Mouse (Mus musculus) thymus, postnatal 10 days (tissue): ENCODE data around the gene Cfap126.
"Not testable (repeated sequence)": the region's sequence is repeated elsewhere in the genome, so short reads cannot be mapped to it uniquely, and the experiment has no call there.

Experiments
- DNase-seq, 2 experiments: peaks; one replicate each; pipeline ENCODE4 v3.0.0; 2021; ENCODE audit warnings: low spot score in 2 of 2

The Cfap126 gene

GRCm38 (mm10) chr1:171113873-171114299 is at the start of gene Cfap126:
TSS of gene Cfap126 (plus strand) at chr1:171113918.
- DNase-seq = peak; percentile 8 to 10

DNA sequence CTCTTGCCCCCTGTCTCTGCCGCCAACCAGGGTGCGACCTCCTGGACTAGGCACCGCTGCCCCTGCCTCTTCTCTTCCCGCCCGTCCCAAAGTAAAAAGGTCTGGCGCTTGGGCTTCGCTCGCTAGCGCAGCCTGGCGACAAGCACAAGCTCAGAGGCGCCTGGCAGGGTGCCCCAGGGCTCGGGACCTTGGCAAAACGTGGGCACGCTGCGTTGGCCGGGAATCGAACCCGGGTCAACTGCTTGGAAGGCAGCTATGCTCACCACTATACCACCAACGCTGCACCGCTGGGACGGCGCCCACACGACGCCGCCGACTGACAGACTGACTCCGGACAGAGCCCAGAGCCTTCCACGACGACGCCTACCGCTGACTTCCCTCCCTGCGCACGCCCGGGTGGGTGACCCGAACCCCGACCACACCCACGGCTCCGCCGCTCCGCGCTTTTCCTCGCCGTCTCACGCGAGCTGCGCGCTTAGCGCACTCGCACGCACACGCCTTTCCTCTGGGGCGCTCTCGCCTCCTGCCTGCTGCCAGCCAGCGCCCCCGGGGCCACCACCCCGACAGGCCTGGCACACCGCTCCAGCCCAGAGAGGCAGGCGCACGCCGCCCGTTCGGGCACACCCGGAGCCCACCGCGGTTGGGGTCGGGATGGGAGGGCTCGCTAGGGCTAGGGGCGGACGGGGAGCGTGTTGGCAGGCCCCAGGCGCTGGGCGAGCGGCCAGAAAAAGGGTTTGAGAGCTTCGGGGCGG is 49.1 kb upstream of the Cfap126 start, which contains the start of gene Fcgr3:
Gene Fcgr3 (minus strand): TSS at position 445 of the 752 bp plus-strand sequence.
- DNase-seq = peak; percentile 67 to 74

DNA sequence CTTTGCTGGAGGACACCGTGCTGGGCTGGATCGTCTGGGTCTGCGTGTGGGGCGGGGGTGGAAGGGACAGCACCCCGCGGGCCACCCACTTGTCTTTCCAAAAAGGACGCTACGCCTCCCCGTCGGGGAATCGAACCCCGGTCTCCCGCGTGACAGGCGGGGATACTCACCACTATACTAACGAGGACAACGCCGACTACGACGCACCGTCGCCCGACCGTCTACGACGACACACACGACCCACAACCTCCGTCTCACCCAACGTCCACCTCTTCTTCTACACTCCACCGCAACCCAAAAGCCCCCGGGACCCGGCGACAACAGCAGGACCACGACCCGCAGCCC is 48.5 kb upstream of the Cfap126 start:
- peak; percentile 45 to 61 for DNase-seq

- peak; percentile 36 to 41 for DNase-seq
Observed at GRCm38 (mm10) chr1:171065768-171066167, 48.0 kb upstream of the Cfap126 start.

GRCm38 (mm10) chr1:171066583-171066982 is 47.1 kb upstream of the Cfap126 start:
- DNase-seq = not testable (repeated sequence)

DNA sequence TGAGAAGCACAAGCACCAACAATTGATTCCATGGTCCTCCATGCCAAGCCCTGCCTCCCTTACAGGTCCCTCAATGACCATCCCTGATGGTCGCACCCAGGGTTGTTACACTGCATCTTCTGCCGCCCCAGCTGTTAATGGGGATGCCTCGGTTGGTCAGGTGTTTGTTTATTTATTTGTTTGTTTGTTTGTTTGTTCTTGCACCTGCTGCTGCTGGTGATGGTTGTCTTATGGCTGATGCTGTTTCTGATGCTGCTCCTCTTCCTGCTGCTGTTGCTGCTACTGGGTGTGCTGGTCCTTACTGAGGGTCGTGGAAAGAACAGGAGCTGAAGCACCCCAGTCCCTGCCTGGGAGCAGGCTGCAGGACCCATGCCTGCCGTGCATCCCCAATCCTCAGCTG is 45.8 kb upstream of the Cfap126 start:
- DNase-seq = not testable (repeated sequence)

DNA sequence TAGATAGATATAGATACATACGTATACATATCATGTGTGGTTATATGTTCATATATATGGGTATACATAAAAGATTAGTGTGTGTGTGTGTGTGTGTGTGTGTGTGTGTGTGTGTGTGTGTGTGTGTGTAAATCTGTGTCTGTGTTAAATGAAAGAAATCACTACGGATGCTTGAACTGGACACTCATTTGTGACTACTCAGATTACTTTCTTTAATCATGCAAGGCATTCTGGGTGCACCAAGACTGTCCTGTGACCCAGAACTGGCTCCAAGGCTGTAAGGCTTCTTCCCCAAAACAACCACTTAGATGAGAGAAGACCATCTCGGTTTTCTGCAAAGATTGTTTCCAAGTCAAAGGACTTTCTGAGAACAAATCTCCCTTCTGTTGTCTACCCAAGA is 44.2 kb upstream of the Cfap126 start:
- peak in 1 of 2 experiments; percentile 24 for DNase-seq

DNA sequence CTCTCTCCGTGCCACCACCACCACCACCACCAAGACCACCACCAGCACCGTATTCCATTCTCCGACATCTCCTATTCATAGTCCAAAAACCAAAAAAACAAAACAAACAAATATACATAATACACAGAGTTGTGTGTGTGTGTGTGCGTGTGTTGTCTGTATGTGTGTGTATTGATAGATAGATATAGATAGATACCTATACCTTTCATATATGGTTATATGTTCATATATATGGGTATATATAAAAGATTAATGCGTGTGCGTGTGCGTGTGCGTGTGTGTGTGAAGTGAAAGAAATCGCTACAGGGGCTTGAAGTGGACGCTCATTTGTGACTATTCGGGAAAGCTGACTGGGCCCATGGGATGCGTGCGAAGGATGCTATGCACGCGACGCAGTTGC is 42.8 kb upstream of the Cfap126 start:
- not testable (repeated sequence) for DNase-seq

- not testable (repeated sequence) for DNase-seq
Observed at GRCm38 (mm10) chr1:171071726-171072125, 42.0 kb upstream of the Cfap126 start.

- not testable (repeated sequence) for DNase-seq
Observed at GRCm38 (mm10) chr1:171072217-171072616, 41.5 kb upstream of the Cfap126 start.

DNA sequence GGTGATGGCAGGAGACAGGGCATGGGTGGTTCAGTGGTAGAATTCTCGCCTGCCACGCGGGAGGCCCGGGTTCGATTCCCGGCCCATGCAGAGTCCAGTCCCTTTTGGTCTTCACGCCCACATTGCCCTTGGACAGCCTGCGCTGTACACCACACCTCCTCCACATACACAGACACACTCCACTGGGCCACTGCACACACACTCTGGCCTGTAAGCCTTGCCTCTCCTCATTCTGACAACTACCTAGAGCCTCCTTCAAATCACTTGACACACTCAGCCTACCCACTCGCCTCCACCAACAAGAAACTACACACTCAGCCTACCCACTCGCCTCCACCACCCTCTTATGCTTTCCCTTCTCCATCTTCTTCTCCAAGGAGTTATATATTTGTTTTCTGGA is 39.4 kb upstream of the Cfap126 start:
- peak in 1 of 2 experiments; percentile 26 for DNase-seq

DNA sequence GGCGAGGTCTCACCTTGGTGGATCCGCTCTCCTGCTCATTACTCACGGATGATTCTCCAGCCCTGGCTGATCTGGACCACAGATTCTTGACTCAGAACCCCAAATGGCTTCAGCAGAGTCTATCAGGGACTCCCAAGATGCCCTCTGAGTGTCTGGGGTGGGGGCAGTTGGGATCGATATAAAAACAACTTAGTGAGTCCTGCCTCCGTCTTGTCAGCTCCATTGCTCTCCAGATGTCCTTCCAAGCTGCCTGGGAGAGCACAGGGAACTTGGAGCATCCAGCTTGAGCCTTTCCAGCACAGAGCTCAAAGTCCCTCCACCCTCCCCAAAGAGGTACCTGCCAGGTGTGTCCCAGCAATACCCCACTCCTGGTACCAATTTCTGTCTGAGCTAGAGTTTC is 37.5 kb upstream of the Cfap126 start:
- not testable (repeated sequence) for DNase-seq

GRCm38 (mm10) chr1:171077192-171077591 is 36.5 kb upstream of the Cfap126 start:
- DNase-seq = not testable (repeated sequence)

GRCm38 (mm10) chr1:171077955-171078354 is 35.8 kb upstream of the Cfap126 start:
- DNase-seq = peak in 1 of 2 experiments; percentile 32

DNA sequence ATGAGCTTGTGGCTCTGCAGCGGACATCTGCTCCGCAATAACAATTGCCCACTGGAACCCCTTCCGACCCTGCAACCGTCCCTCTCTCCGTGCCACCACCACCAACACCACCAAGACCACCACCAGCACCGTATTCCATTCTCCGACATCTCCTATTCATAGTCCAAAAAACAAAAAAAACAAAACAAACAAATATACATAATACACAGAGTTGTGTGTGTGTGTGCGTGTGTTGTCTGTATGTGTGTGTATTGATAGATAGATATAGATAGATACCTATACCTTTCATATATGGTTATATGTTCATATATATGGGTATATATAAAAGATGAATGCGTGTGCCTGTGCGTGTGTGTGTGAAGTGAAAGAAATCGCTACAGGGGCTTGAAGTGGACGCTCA is 35.3 kb upstream of the Cfap126 start:
- not testable (repeated sequence) for DNase-seq

DNA sequence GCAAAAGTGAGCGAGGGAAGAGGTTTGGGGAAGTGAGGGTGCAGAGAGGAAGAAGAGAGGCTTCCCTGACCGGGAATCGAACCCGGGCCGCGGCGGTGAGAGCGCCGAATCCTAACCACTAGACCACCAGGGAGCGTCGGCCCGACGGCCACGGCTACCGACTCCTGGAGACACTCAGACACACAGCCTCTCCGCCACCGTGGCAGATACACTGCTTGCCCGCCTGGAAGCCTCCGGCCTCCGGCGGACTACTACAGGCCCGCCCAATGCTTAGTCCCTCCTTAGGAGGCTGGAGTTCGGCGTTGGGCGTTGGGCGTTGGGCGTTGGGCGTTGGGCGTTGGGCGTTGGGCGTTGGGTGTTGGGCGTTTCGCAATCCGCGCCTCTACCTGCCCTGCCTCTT is 34.4 kb upstream of the Cfap126 start:
- not testable (repeated sequence) for DNase-seq

DNA sequence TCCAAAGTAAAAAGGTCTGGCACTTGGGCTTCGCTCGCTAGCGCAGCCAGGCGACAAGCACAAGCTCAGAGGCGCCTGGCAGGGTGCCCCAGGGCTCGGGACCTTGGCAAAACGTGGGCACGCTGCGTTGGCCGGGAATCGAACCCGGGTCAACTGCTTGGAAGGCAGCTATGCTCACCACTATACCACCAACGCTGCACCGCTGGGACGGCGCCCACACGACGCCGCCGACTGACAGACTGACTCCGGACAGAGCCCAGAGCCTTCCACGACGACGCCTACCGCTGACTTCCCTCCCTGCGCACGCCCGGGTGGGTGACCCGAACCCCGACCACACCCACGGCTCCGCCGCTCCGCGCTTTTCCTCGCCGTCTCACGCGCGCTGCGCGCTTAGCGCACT is 33.9 kb upstream of the Cfap126 start:
- not testable (repeated sequence) for DNase-seq

GRCm38 (mm10) chr1:171081512-171082231 is 32.0 kb upstream of the Cfap126 start:
- not testable (repeated sequence) for DNase-seq

- no peak for DNase-seq
Observed at GRCm38 (mm10) chr1:171085718-171086117, 28.0 kb upstream of the Cfap126 start.

- not testable (repeated sequence) for DNase-seq
Observed at GRCm38 (mm10) chr1:171088237-171088869, 25.4 kb upstream of the Cfap126 start.

GRCm38 (mm10) chr1:171089891-171090290 is 23.8 kb upstream of the Cfap126 start:
- DNase-seq = no peak

DNA sequence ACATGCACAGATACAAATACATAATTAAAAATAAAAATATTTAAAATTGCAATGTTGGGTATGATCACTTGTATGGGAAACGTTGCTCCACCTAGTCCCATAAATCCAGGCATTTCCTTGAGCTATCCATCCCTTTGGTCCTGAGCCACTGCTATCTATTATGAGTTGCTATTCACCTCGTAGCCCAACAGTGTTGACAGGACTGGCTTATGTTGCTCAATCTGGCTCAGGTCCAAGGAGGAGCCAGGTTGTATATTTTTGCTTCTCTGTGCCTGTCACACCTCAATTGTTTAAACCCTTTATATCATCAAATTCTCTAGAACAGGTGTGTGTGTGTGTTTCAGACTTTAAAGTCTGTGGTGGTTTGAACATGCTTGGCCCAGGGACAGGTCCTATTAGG is 23.0 kb upstream of the Cfap126 start:
- DNase-seq = no peak
